In the genomic region with DNA sequence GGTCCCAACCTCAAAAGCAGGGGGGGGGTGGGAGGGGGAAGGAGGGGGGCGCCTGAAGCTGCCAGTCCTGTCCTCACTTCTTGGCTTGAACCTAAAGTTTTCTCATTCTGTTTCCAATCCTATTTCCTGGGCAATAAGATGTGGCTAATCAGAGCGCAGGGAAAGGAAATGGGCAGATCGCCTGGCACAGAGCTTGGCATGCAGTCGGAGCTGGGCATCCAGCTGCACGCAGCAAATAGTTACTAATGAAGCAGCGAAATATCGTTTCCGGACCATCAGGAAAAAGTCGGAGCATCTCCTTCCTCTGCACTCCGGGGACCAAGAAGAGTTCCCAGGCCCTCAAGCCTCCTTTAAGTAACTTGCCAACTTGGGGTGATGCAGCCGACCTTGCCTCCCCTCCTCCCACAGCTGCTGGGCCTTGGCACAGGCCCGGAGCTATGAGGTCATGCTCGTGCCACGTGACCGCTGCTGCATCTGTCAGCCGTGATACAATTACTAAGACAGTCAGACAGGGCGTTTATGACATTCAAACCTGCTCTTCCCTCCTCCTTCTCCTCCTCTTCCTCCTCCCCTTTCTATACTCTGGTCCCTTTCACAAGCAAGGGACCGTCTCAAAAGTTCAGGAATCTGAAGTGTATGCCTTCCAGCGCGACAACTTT, we compare ENCODE assay signal across 9 mouse cellular contexts. TPM values are rescaled to one million over a fixed set of nuclear protein-coding genes. Genes with fewer than 3 reads are reported as not detected.
A peak's percentile ranks its signal among the peaks of the same experiment; 100 is the strongest.
DNase-seq lines count a peak whose midpoint lies in the region; ATAC-seq lines count a peak whose summit lies in the region.
"Had no signal": no experiment of that assay in that cellular context is flagged by ENCODE, and none has a peak within 500 bp of the region (broad histone marks: within the 10 kb centered on the region; RNA-seq: fewer than 3 reads in every experiment).

No protein-coding gene starts in this region.

- peak overlapping the region; percentile 60; the same call in 1 of the 2 replicates for H3K27ac ChIP-seq in hindbrain, embryonic 13.5 days
- H3K27ac ChIP-seq in lung, embryonic 16.5 days (ENCODE audit: low read length): peak overlapping the region; percentile 60
- H3K27ac ChIP-seq: macrophage had no signal

- 3% methylated on average over 20 of the region's 20 CpGs for WGBS in hindbrain, embryonic 13.5 days
- WGBS in lung, embryonic 16.5 days: 2% methylated on average over 20 of the region's 20 CpGs

- ATAC-seq in hindbrain, embryonic 13.5 days (ENCODE audit: low FRiP score): peak; percentile 79
- peak; percentile 95 for ATAC-seq in lung, embryonic 16.5 days (ENCODE audit: low read depth)

- H3K36me3 ChIP-seq in hindbrain, embryonic 13.5 days: no peaks in the 10 kb centered on the region
- H3K36me3 ChIP-seq in lung, embryonic 16.5 days (ENCODE audit: control insufficient read depth, insufficient read depth, low read length): no peaks in the 10 kb centered on the region

- H3K4me1 ChIP-seq in hindbrain, embryonic 13.5 days (replicated peaks): peaks cover 25% of the 10 kb centered on the region
- H3K4me1 ChIP-seq in lung, embryonic 16.5 days (replicated peaks; ENCODE audit: control insufficient read depth, insufficient read depth, low read length): peaks cover 10% of the 10 kb centered on the region

- peak overlapping the region; percentile 63 for H3K9ac ChIP-seq in hindbrain, embryonic 13.5 days
- H3K9ac ChIP-seq in lung, embryonic 16.5 days (ENCODE audit: low read length): peak overlapping the region; percentile 48

- H3K9me3 ChIP-seq in hindbrain, embryonic 13.5 days: no peaks in the 10 kb centered on the region
- no peaks in the 10 kb centered on the region for H3K9me3 ChIP-seq in lung, embryonic 16.5 days (ENCODE audit: control insufficient read depth, low read length)

- H3K27me3 ChIP-seq in hindbrain, embryonic 13.5 days: peaks cover 15% of the 10 kb centered on the region
- no peaks in the 10 kb centered on the region for H3K27me3 ChIP-seq in lung, embryonic 16.5 days (ENCODE audit: control insufficient read depth, insufficient read depth, low read depth, low read length)

- H3K4me2 ChIP-seq in hindbrain, embryonic 13.5 days: peak overlapping the region; percentile 70
- H3K4me2 ChIP-seq in lung, embryonic 16.5 days (ENCODE audit: low read depth, low read length): peak overlapping the region; percentile 76

- peak; percentile 83 for DNase-seq in MN1 (ENCODE audit: low spot score)
- DNase-seq in cerebellum, adult 9-10 months: peak; percentile 46
- peak; percentile 33 to 46 for DNase-seq in frontal cortex, postnatal 25 days (ENCODE audit: low spot score in 2 of 2)
- peak; percentile 69 to 78 for DNase-seq in layer of hippocampus, postnatal 10 days (ENCODE audit: low spot score in 2 of 2)
- DNase-seq in ovary, postnatal 10 days (ENCODE audit: low spot score): peak; percentile 41
- DNase-seq in thymus, postnatal 36 days: peak; percentile 53 to 70

- H3K4me3 ChIP-seq in hindbrain, embryonic 13.5 days: peak overlapping the region; percentile 42
- H3K4me3 ChIP-seq in lung, embryonic 16.5 days (ENCODE audit: low read length): peak overlapping the region; percentile 53

RNA-seq across cellular contexts. Expression of a gene that starts 10.1 kb away (rescaled TPM):
- polyA plus RNA-seq in hindbrain, embryonic 13.5 days (2015; fragmentation: Nextera tagmentation; extraction: Ambion mirVana): not detected in 2 replicates
- total RNA-seq in layer of hippocampus, postnatal 10 days (2021): under 1 TPM in 1 of 2 experiments, not detected in 1; 0.37 TPM
- not detected in 2 replicates for polyA plus RNA-seq in lung, embryonic 16.5 days (2015; fragmentation: Nextera tagmentation; extraction: Ambion mirVana)
- polyA plus RNA-seq: macrophage had no signal

RNA-seq across cellular contexts. Expression of a gene that starts 20.5 kb away (rescaled TPM):
- not detected in 2 replicates for polyA plus RNA-seq in hindbrain, embryonic 13.5 days (2015; fragmentation: Nextera tagmentation; extraction: Ambion mirVana)
- total RNA-seq in layer of hippocampus, postnatal 10 days (2021): not detected
- not detected in 2 replicates for polyA plus RNA-seq in lung, embryonic 16.5 days (2015; fragmentation: Nextera tagmentation; extraction: Ambion mirVana)
- polyA plus RNA-seq: macrophage had no signal

RNA-seq across cellular contexts. Expression of a gene that starts 25.3 kb away (rescaled TPM):
- 6.2 and 6.9 TPM in 2 replicates for polyA plus RNA-seq in hindbrain, embryonic 13.5 days (2015; fragmentation: Nextera tagmentation; extraction: Ambion mirVana)
- 10 to 100 TPM; 38.6 to 39.4 TPM for total RNA-seq in layer of hippocampus, postnatal 10 days (2021)
- polyA plus RNA-seq in lung, embryonic 16.5 days (2015; fragmentation: Nextera tagmentation; extraction: Ambion mirVana): 10.3 and 11.2 TPM in 2 replicates

Comparison
In these comparisons a context has a peak if more than half of its experiments do, and no peak if none do; other contexts are left out.
1. Peak in every context shown above with its lines: DNase-seq, ATAC-seq, H3K4me3 ChIP-seq and H3K27ac ChIP-seq.